Mouse (Mus musculus): ENCODE data around the gene Ccng2.

DNA sequence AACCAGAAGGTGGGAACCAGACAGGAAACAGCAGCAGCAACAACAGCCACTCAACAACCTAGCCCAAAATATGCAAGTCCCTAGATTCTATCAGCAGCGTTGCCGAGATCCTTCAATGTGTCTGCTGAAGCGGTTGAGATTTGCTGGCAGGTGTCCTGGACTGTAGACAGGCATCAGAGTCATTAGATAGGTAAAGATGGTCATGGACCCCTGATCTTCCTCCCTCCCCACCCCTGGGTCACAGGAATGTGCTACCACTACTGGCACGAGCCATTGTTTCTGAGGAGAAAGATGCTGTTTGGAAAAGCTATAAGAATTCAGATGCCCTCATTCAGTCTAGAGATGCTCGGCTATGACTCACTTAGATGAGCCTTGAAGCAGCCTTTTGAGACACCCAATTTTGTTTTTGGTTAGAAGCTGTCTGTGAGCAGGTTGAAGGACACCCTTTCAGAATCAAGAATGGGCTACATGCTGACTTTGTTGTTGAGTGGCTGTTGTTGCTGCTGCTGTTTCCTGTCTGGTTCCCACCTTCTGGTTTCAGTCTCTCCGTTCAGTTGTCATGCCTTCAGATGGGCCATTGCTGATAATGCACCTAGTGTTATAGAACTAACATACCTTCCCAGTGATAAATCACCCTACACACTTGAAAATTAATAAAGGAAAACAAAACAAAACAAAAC is 3.5 kb upstream of the Ccng2 start:
- TF ChIP-seq POLR2A (IDR thresholded peaks at IDR 0.05; ENCODE audit: insufficient read depth, low read depth, low read length) (no peak), CTCF (IDR thresholded peaks at IDR 0.05; ENCODE audit: insufficient read depth, low read depth, low read length) (no peak)

Data from olfactory bulb, adult 2 months (tissue).